Mouse (Mus musculus): ENCODE measurements at regions not wholly inside any gene's neighbourhood (a gene's known extent, or its start where the extent isn't known, plus 50 kb on each side); places are given as distances from the start of the nearest gene placed in this dataset.

DNA sequence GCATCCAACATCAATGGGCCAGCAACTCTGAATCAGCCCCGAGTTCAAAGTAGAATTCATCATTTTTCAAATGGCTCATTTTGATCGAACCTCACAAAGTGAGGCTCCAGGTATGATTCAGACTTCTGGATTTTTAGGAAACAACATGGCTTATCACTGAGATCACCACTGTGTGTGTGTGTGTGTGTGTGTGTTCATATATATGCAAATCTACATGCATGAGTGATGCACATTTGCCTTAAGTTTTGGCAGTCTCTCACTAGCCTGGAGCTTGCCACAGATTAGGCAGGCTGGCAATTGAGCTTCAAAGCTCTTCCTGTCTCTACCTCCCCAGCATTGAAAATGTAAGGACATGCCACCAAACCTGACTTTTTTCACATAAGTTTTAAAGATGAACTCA lies 195.1 kb upstream of the Mindy3 start:
- intact Hi-C loops (cut with DNase I; ENCODE audit: low total_unique reads) = no loop called here
- no peak for DNase-seq

GRCm38 (mm10) chr2:12613858-12614257 lies 194.6 kb upstream of the Mindy3 start:
- DNase-seq = no peak
- intact Hi-C loops (cut with DNase I; ENCODE audit: low total_unique reads) = no loop called here

GRCm38 (mm10) chr2:12582566-12582965 lies 163.3 kb upstream of the Mindy3 start:
- intact Hi-C loops (cut with DNase I; ENCODE audit: low total_unique reads) = no loop called here
- DNase-seq = peak; percentile 9

DNA sequence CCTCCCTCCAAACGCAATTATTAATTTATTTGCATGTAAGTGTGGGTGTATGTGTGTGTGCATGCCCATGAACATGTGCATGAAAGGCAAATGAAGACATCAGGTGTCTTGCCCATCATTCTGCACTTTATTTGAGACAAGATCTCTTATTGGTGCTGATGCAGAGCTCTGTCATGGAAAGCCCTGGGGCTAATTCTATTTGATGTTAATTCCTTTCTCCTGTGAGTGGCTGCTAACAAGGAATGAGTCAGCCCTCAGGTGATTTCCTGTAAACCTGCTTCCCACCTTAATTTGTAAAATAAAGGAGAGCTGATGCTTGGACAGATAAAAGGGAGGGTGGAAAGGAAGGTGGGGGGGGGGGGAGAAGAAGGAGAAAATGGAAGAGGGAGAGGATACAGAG lies 138.5 kb upstream of the Mindy3 start:
- intact Hi-C loops (cut with DNase I; ENCODE audit: low total_unique reads) = no loop called here
- DNase-seq = no peak

GRCm38 (mm10) chr2:12522411-12522810 lies 103.1 kb upstream of the Mindy3 start:
- DNase-seq = no peak
- intact Hi-C loops (cut with DNase I; ENCODE audit: low total_unique reads) = no loop called here

DNA sequence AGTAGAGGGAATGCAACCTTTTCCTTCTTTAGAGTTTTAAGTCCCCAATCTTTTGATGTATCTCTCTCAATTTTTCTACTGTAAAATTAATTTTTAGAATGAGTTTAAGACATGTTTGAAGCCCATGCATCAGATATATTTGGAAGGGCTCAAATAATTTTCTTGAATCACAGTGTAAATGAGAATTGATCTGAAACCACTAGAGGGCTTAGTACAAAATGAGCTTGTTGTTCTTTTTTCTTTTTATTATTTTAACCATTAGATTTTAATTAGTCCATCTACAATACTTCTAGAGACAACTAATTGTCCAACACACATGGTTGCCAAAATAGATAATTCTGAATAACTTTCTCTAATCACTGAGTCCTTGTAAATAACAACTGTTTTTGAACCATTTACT lies 102.5 kb upstream of the Mindy3 start:
- intact Hi-C loops (cut with DNase I; ENCODE audit: low total_unique reads) = no loop called here
- DNase-seq = no peak

- intact Hi-C loops (cut with DNase I; ENCODE audit: low total_unique reads) = no loop called here
- DNase-seq = no peak
Observed at GRCm38 (mm10) chr2:12492369-12492768, 73.1 kb upstream of the Mindy3 start.

GRCm38 (mm10) chr2:12469440-12470339 lies 50.4 kb upstream of the Mindy3 start:
- no peak for DNase-seq
- intact Hi-C loops (cut with DNase I; ENCODE audit: low total_unique reads) = no loop called here

Measured in gastrocnemius, postnatal 14 days (tissue).